Mouse (Mus musculus) neural tube, postnatal 0 days (tissue): ENCODE measurements around the gene Gldn. TPM values are rescaled to one million over a fixed set of nuclear protein-coding genes. Genes with fewer than 3 reads are reported as not detected.

Experiments
- polyA plus RNA-seq: library from polyadenylated mRNA; unstranded; fragments of >200 nt; fragmentation: Nextera tagmentation; extraction: Ambion mirVana; gene quantifications from 2 replicates; pipeline ENCODE4 v1.2.1, GENCODE M21; 2015

The Gldn gene
- 0.96 and 0.97 TPM in 2 replicates for polyA plus RNA-seq

GRCm38 (mm10) chr9:54286331-54286987 lies at the start of gene Gldn:
TSS of gene Gldn (plus strand) at chr9:54286486.

GRCm38 (mm10) chr9:54268010-54268409 lies 18.3 kb upstream of the Gldn start, which contains the start of gene Cyp19a1:
TSS of gene Cyp19a1 (minus strand) at chr9:54268110.

Other genes starting within 250 kb of the Gldn start
- 1.8 and 1.9 TPM in 2 replicates for gene Tnfaip8l3, start 218.1 kb upstream of the Gldn start, polyA plus RNA-seq
- not detected in 2 replicates for gene Cyp19a1, start 18.4 kb upstream of the Gldn start, polyA plus RNA-seq
- gene Dmxl2, start 215.1 kb downstream of the Gldn start, polyA plus RNA-seq, result 49.7 and 57.1 TPM in 2 replicates